Mouse (Mus musculus) lung, embryonic 16.5 days (tissue): ENCODE results near the gene Hist1h2bl. TPM values are rescaled to one million over a fixed set of nuclear protein-coding genes. Genes with fewer than 3 reads are reported as not detected.
A peak's percentile ranks its signal among the peaks of the same experiment; 100 is the strongest.
"Not testable (repeated sequence)": the region's sequence is repeated elsewhere in the genome, so short reads cannot be mapped to it uniquely, and the experiment has no call there.

Experiments used
- ATAC-seq: fragments of 200-750 bp; cut with Nextera tagmentation; 2 replicates; pipeline ENCODE4 v1.8.0; 2017; ENCODE audit warnings: low read depth, mild to moderate bottlenecking, moderate library complexity
- H3K27ac ChIP-seq: fragments of 300-500 bp; sonication (generic); 2 replicates; pipeline ENCODE4 v1.5.1; 2014; ENCODE audit warnings: mild to moderate bottlenecking, control low read depth, low read length
- H3K27me3 ChIP-seq: fragments of 300-500 bp; sonication (generic); 2 replicates; pipeline ENCODE4 v1.6.1; 2014; ENCODE audit warnings: low read depth, low read length, mixed read lengths; ENCODE audit not compliant: control insufficient read depth, insufficient read depth
- H3K36me3 ChIP-seq: fragments of 300-500 bp; sonication (generic); 2 replicates; pipeline ENCODE4 v1.6.1; 2014; ENCODE audit warnings: low read length; ENCODE audit not compliant: control insufficient read depth, insufficient read depth
- H3K4me1 ChIP-seq: fragments of 300-500 bp; sonication (generic); replicated peaks from 2 replicates; pipeline ENCODE4 v1.6.1; 2014; ENCODE audit warnings: low read length, mixed read lengths; ENCODE audit not compliant: control insufficient read depth, insufficient read depth
- H3K4me2 ChIP-seq: fragments of 300-500 bp; sonication (generic); 2 replicates; pipeline ENCODE4 v1.6.1; 2014; ENCODE audit warnings: low read depth, low read length, control low read depth
- H3K4me3 ChIP-seq: fragments of 300-500 bp; sonication (generic); 2 replicates; pipeline ENCODE4 v1.5.1; 2014; ENCODE audit warnings: mild to moderate bottlenecking, low read length, control low read depth
- H3K9ac ChIP-seq: fragments of 300-500 bp; sonication (generic); 2 replicates; pipeline ENCODE4 v1.6.1; 2014; ENCODE audit warnings: low read length, control low read depth
- H3K9me3 ChIP-seq: fragments of 300-500 bp; sonication (generic); 2 replicates; pipeline ENCODE4 v1.6.1; 2016; ENCODE audit warnings: low read length; ENCODE audit not compliant: control insufficient read depth
- WGBS: fragments of 180-500 bp; shearing (Covaris S2); extraction: QIAGEN DNeasy Blood & Tissue Kit; methylation state at CpG from one replicate; pipeline ENCODE4 v1.1.7; 2014; 5-methylcytosine and 5-hydroxymethylcytosine counted together
- polyA plus RNA-seq: library from polyadenylated mRNA; unstranded; fragments of >200 nt; fragmentation: Nextera tagmentation; extraction: Ambion mirVana; gene quantifications from 2 replicates; pipeline ENCODE4 v1.2.1, GENCODE M21; 2015

Hist1h2bl gene
- polyA plus RNA-seq, 1 experiment from 2014 or later, result 3.4 TPM

GRCm38 (mm10) chr13:21716540-21717391, 823 bp upstream of the Hist1h2bl start:
- peak overlapping the region; percentile 97 for H3K27ac ChIP-seq
- ATAC-seq, result peak; percentile 1
- not testable (repeated sequence) for H3K36me3 ChIP-seq, H3K9me3 ChIP-seq, H3K27me3 ChIP-seq
- WGBS, result under 1% methylated on average over 9 of the region's 38 CpGs
- peak overlapping the region; percentile 55 for H3K4me3 ChIP-seq
- peak overlapping the region; percentile 74 for H3K9ac ChIP-seq
- peaks cover 26% of the 10 kb centered on the region for H3K4me1 ChIP-seq
- peak overlapping the region; percentile 85 for H3K4me2 ChIP-seq

GRCm38 (mm10) chr13:21715131-21715863, 646 bp downstream of the Hist1h2bl start:
- WGBS, result under 1% methylated on average over 21 of the region's 22 CpGs
- peak overlapping the region; percentile 72 for H3K9ac ChIP-seq
- peak overlapping the region; percentile 59 for H3K4me2 ChIP-seq
- peaks cover 23% of the 10 kb centered on the region for H3K4me1 ChIP-seq
- H3K27ac ChIP-seq, result peak overlapping the region; percentile 93
- no peaks in the 10 kb centered on the region for H3K9me3 ChIP-seq
- no peaks in the 10 kb centered on the region for H3K36me3 ChIP-seq
- H3K4me3 ChIP-seq, result peak overlapping the region; percentile 51
- H3K27me3 ChIP-seq, result no peaks in the 10 kb centered on the region
- ATAC-seq, result no peak

- H3K4me3 ChIP-seq, result peak overlapping the region; percentile 51
- no peak for ATAC-seq
- H3K27me3 ChIP-seq, result no peaks in the 10 kb centered on the region
- peak overlapping the region; percentile 72 for H3K9ac ChIP-seq
- no peaks in the 10 kb centered on the region for H3K36me3 ChIP-seq
- peaks cover 21% of the 10 kb centered on the region for H3K4me1 ChIP-seq
- H3K4me2 ChIP-seq, result peak overlapping the region; percentile 59
- H3K9me3 ChIP-seq, result no peaks in the 10 kb centered on the region
- H3K27ac ChIP-seq, result peak overlapping the region; percentile 93
- 0% methylated on average over 7 of the region's 7 CpGs for WGBS
Measured at GRCm38 (mm10) chr13:21714725-21715124, 1.2 kb downstream of the Hist1h2bl start.

DNA sequence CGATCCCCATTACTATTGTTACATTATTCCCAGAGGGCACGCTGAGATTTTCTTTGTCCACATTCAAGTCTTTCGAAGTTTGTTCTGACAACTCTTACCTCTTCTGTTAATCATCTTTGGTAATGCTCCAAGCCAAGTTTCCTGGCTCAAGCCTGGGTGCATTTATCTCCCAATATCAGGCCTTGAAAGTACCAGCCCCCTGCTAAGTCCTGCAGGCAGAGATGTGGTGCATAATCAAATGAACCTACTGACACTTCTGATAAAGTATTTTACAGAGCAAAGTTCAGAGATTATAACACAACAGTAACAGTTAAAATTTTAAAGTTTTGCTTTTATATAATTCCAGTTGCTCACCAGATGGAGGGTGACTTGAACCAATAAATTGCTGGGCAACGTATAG, 4.2 kb downstream of the Hist1h2bl start:
- Histone ChIP-seq H3K36me3 (no peaks in the 10 kb centered on the region), H3K4me2 (peak overlapping the region; percentile 78), H3K9ac (peak overlapping the region; percentile 51), H3K27ac (no peak overlapping the region), H3K4me3 (peak overlapping the region; percentile 60), H3K27me3 (no peaks in the 10 kb centered on the region), H3K4me1 (peaks cover 11% of the 10 kb centered on the region), H3K9me3 (no peaks in the 10 kb centered on the region)
- WGBS, result 25% methylated on average over 4 of the region's 4 CpGs
- no peak for ATAC-seq

GRCm38 (mm10) chr13:21710821-21711525, 5.0 kb downstream of the Hist1h2bl start:
- H3K4me2 ChIP-seq, result peak overlapping the region; percentile 78
- H3K9me3 ChIP-seq, result no peaks in the 10 kb centered on the region
- no peaks in the 10 kb centered on the region for H3K27me3 ChIP-seq
- H3K4me1 ChIP-seq, result peaks cover 11% of the 10 kb centered on the region
- 0 out of 2 replicates have a peak overlapping the region, but pooled peaks have one; percentile 37 for H3K27ac ChIP-seq
- peak overlapping the region; percentile 51 for H3K9ac ChIP-seq
- no peaks in the 10 kb centered on the region for H3K36me3 ChIP-seq
- H3K4me3 ChIP-seq, result peak overlapping the region; percentile 60
- peak; percentile 78 for ATAC-seq
- WGBS, result 1% methylated on average over 22 of the region's 22 CpGs

DNA sequence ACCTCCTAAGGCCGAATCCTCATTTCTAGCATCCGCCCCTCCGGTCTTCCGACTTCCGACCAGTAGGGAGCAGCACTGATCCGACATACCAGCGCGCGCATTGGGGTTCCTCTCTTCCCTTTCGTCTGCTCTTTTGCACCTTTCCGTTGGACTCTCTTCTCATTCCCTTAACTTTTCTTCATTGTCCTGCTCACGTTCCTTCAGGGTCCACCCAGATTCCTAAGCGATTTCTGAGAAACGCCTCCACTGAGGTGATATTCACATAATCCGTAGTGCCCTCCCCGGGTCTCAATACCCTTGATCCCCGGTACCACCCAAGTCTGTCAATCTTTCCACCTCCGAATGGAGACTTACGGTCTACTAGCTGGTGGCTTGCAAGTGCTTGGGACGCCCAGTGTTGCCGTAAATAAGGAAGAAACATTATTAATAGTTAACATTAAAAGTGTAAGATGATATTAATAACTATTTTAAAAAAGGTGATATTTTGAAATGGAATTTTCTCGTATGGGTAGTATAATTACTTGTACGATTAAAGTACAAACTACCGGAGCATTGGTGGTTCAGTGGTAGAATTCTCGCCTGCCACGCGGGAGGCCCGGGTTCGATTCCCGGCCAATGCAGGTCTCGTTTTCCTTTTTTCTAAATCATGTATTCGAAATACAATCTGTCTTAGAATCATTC, 5.8 kb downstream of the Hist1h2bl start:
- Histone ChIP-seq H3K27me3 (no peaks in the 10 kb centered on the region), H3K9me3 (no peaks in the 10 kb centered on the region), H3K9ac (peak overlapping the region; percentile 76), H3K4me2 (peak overlapping the region; percentile 48), H3K36me3 (no peaks in the 10 kb centered on the region), H3K4me1 (peaks cover 7% of the 10 kb centered on the region), H3K27ac (peak overlapping the region; percentile 91), H3K4me3 (peak overlapping the region; percentile 78)
- peak; percentile 82 for ATAC-seq
- WGBS, result under 1% methylated on average over 32 of the region's 32 CpGs

- no peak for ATAC-seq
- Histone ChIP-seq H3K9me3 (no peaks in the 10 kb centered on the region), H3K36me3 (no peaks in the 10 kb centered on the region), H3K9ac (no peak overlapping the region), H3K4me2 (no peak overlapping the region), H3K27me3 (no peaks in the 10 kb centered on the region), H3K4me3 (no peak overlapping the region), H3K27ac (no peak overlapping the region), H3K4me1 (peaks cover 2% of the 10 kb centered on the region; the same call in 1 of the 2 replicates)
- 66% methylated on average over 4 of the region's 4 CpGs for WGBS
Measured at GRCm38 (mm10) chr13:21706669-21707068, 9.3 kb downstream of the Hist1h2bl start.

DNA sequence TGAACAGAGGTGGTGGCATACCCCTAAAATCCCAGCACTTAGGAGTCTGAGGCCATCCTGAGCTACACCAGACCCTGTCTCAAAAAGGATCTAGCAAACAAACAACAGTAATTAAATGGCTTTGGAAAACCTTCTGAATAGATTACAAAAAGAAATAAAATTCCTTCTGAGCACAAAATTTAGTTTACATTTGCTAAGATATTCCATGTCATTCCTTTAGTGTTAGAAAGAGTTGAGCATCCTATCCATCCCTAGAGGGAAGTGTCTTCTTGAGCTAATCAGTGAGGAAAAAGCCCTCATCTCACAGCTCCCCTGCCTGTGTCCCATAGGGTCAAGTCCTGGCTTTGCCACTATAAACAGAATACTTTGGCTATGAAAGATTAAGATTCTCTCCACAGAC, 18.1 kb downstream of the Hist1h2bl start, which contains the start of gene Olfr1359:
Olfr1359 (plus strand) TSS at position 301 of the 400 bp plus-strand sequence.
- ATAC-seq, result no peak
- Histone ChIP-seq H3K4me2 (no peak within 1 kb of the TSS), H3K27ac (no peak within 1 kb of the TSS), H3K4me3 (no peak within 1 kb of the TSS), H3K9ac (no peak within 1 kb of the TSS), H3K27me3 (no peaks in the 10 kb centered on the region), H3K4me1 (no peaks in the 10 kb centered on the region), H3K36me3 (no peaks in the 10 kb centered on the region), H3K9me3 (no peaks in the 10 kb centered on the region)
